Mouse (Mus musculus) kidney, postnatal 0 days (tissue): ENCODE measurements around the gene Prss35. TPM values are rescaled to one million over a fixed set of nuclear protein-coding genes. Genes with fewer than 3 reads are reported as not detected.

Experiments used
- ATAC-seq: fragments of 200-750 bp; cut with Nextera tagmentation; replicated peaks from 2 replicates; pipeline ENCODE4 v1.8.0; 2017; ENCODE audit warnings: low read depth, moderate number of reproducible peaks, moderate TSS enrichment, moderate library complexity; ENCODE audit not compliant: low FRiP score
- DNase-seq: peaks from one replicate; pipeline ENCODE4 v3.0.0-alpha.2; 2016; ENCODE audit warnings: low spot score
- H3K27ac ChIP-seq: fragments of 300-500 bp; sonication (generic); 2 replicates; pipeline ENCODE4 v1.5.1; 2014; ENCODE audit warnings: mild to moderate bottlenecking
- H3K27me3 ChIP-seq: fragments of 300-500 bp; sonication (generic); 2 replicates; pipeline ENCODE4 v1.6.1; 2014; ENCODE audit warnings: low read length, mixed read lengths; ENCODE audit not compliant: insufficient read depth
- H3K36me3 ChIP-seq: fragments of 300-500 bp; sonication (generic); 2 replicates; pipeline ENCODE4 v1.6.1; 2014; ENCODE audit warnings: low read length, mixed read lengths; ENCODE audit not compliant: insufficient read depth
- H3K4me1 ChIP-seq: fragments of 300-500 bp; sonication (generic); replicated peaks from 2 replicates; pipeline ENCODE4 v1.6.1; 2014; ENCODE audit warnings: antibody characterized with exemption, low read length, mixed read lengths; ENCODE audit not compliant: insufficient read depth
- H3K4me2 ChIP-seq: fragments of 300-500 bp; sonication (generic); 2 replicates; pipeline ENCODE4 v1.6.1; 2014; ENCODE audit warnings: mild to moderate bottlenecking, low read length, moderate library complexity, mixed read lengths
- H3K4me3 ChIP-seq: fragments of 300-500 bp; sonication (generic); replicated peaks from 2 replicates; pipeline ENCODE4 v1.5.1; 2014; ENCODE audit warnings: low read depth, low read length
- H3K9ac ChIP-seq: fragments of 300-500 bp; sonication (generic); 2 replicates; pipeline ENCODE4 v1.6.1; 2014; ENCODE audit warnings: low read depth, low read length
- H3K9me3 ChIP-seq: fragments of 300-500 bp; sonication (generic); replicated peaks from 2 replicates; pipeline ENCODE4 v1.6.1; 2016; ENCODE audit warnings: low read length, inconsistent platforms, mixed read lengths
- CTCF ChIP-seq: IDR thresholded peaks from 2 replicates; pipeline ENCODE4 v1.5.1; 2016; ENCODE audit warnings: antibody characterized with exemption, low read depth, mild to moderate bottlenecking, moderate library complexity
- WGBS: fragments of 180-500 bp; shearing (Covaris S2); extraction: QIAGEN DNeasy Blood & Tissue Kit; methylation state at CpG from one replicate; pipeline ENCODE4 v1.1.7; 2014; 5-methylcytosine and 5-hydroxymethylcytosine counted together
- polyA plus RNA-seq: library from polyadenylated mRNA; unstranded; fragments of >200 nt; fragmentation: Nextera tagmentation; extraction: Ambion mirVana; gene quantifications from 2 replicates; pipeline ENCODE4 v1.2.1, GENCODE M21; 2015

The Prss35 gene
- polyA plus RNA-seq, 1 experiment from 2014 or later = 7.1 TPM

GRCm38 (mm10) chr9:86766991-86767390, 23.5 kb downstream of the Prss35 start:
- DNase-seq (no peak), ATAC-seq (no peak)
- Histone ChIP-seq H3K4me2 (no peak overlapping the region), H3K27me3 (no peaks in the 10 kb centered on the region), H3K9ac (no peak overlapping the region), H3K27ac (no peak overlapping the region), H3K4me1 (no peaks in the 10 kb centered on the region), H3K4me3 (no peak overlapping the region), H3K9me3 (no peaks in the 10 kb centered on the region), H3K36me3 (no peaks in the 10 kb centered on the region)
- WGBS = 78% methylated on average over 10 of the region's 10 CpGs
- no peak for TF ChIP-seq CTCF

GRCm38 (mm10) chr9:86772897-86773296, 29.4 kb downstream of the Prss35 start:
- WGBS = 50% methylated on average over 3 of the region's 3 CpGs
- H3K4me1 ChIP-seq = no peaks in the 10 kb centered on the region
- no peak for DNase-seq

GRCm38 (mm10) chr9:86773996-86774395, 30.5 kb downstream of the Prss35 start:
- Histone ChIP-seq H3K27me3 (no peaks in the 10 kb centered on the region), H3K4me3 (no peak overlapping the region), H3K4me2 (no peak overlapping the region), H3K4me1 (no peaks in the 10 kb centered on the region), H3K9me3 (no peaks in the 10 kb centered on the region), H3K9ac (no peak overlapping the region), H3K27ac (no peak overlapping the region), H3K36me3 (no peaks in the 10 kb centered on the region)
- TF ChIP-seq CTCF = no peak
- 80% methylated on average over 8 of the region's 8 CpGs for WGBS
- ATAC-seq (no peak), DNase-seq (no peak)

More at GRCm38 (mm10) chr9:86772897-86773296, 29.4 kb downstream of the Prss35 start:
- no peak for ATAC-seq
- Histone ChIP-seq H3K4me3 (no peak overlapping the region), H3K9ac (no peak overlapping the region), H3K36me3 (no peaks in the 10 kb centered on the region), H3K4me2 (no peak overlapping the region), H3K27me3 (no peaks in the 10 kb centered on the region), H3K9me3 (no peaks in the 10 kb centered on the region), H3K27ac (no peak overlapping the region)
- no peak for TF ChIP-seq CTCF

- Histone ChIP-seq H3K27me3 (no peaks in the 10 kb centered on the region), H3K27ac (no peak overlapping the region), H3K9ac (no peak overlapping the region), H3K4me2 (no peak overlapping the region), H3K4me1 (no peaks in the 10 kb centered on the region), H3K36me3 (no peaks in the 10 kb centered on the region), H3K9me3 (no peaks in the 10 kb centered on the region), H3K4me3 (no peak overlapping the region)
- 96% methylated on average over 6 of the region's 6 CpGs for WGBS
- no peak for TF ChIP-seq CTCF
- ATAC-seq = no peak
- DNase-seq = no peak
Measured at GRCm38 (mm10) chr9:86775374-86775773, 31.9 kb downstream of the Prss35 start.

GRCm38 (mm10) chr9:86777309-86777708, 33.9 kb downstream of the Prss35 start:
- no peaks in the 10 kb centered on the region for H3K27me3 ChIP-seq
- no peak overlapping the region for H3K4me3 ChIP-seq
- H3K4me2 ChIP-seq = no peak overlapping the region
- H3K27ac ChIP-seq = no peak overlapping the region
- WGBS = 46% methylated on average over 7 of the region's 7 CpGs
- DNase-seq = no peak
- H3K4me1 ChIP-seq = no peaks in the 10 kb centered on the region
- H3K9ac ChIP-seq = no peak overlapping the region
- no peak for TF ChIP-seq CTCF
- no peaks in the 10 kb centered on the region for H3K36me3 ChIP-seq
- ATAC-seq = no peak
- no peaks in the 10 kb centered on the region for H3K9me3 ChIP-seq

- no peaks in the 10 kb centered on the region for H3K9me3 ChIP-seq
- no peak overlapping the region for H3K4me2 ChIP-seq
- no peaks in the 10 kb centered on the region for H3K36me3 ChIP-seq
- no peak overlapping the region for H3K4me3 ChIP-seq
- no peak overlapping the region for H3K27ac ChIP-seq
- no peak for TF ChIP-seq CTCF
- ATAC-seq (no peak), DNase-seq (no peak)
- no peak overlapping the region for H3K9ac ChIP-seq
- 69% methylated on average over 4 of the region's 4 CpGs for WGBS
- H3K4me1 ChIP-seq = no peaks in the 10 kb centered on the region
- H3K27me3 ChIP-seq = no peaks in the 10 kb centered on the region
Measured at GRCm38 (mm10) chr9:86778212-86778611, 34.8 kb downstream of the Prss35 start.

GRCm38 (mm10) chr9:86781426-86781825, 38.0 kb downstream of the Prss35 start:
- Histone ChIP-seq H3K36me3 (no peaks in the 10 kb centered on the region), H3K4me1 (no peaks in the 10 kb centered on the region), H3K4me2 (no peak overlapping the region), H3K4me3 (no peak overlapping the region), H3K9ac (no peak overlapping the region), H3K27ac (no peak overlapping the region), H3K9me3 (no peaks in the 10 kb centered on the region), H3K27me3 (no peaks in the 10 kb centered on the region)
- WGBS = 88% methylated on average over 4 of the region's 4 CpGs
- TF ChIP-seq CTCF = no peak
- no peak for ATAC-seq
- DNase-seq = no peak
